Mouse (Mus musculus): ENCODE data around the gene 1700069L16Rik. TPM values are rescaled to one million over a fixed set of nuclear protein-coding genes. Genes with fewer than 3 reads are reported as not detected.

The 1700069L16Rik gene
- total and polyA plus RNA-seq, 3 experiments = not detected

- no peak overlapping the region for H3K9ac ChIP-seq (ENCODE audit: low read depth, low read length)
- intact Hi-C loops (cut with DNase I) = no loop called here
- no peaks in the 10 kb centered on the region for H3K36me3 ChIP-seq (ENCODE audit: control insufficient read depth, insufficient read depth, low read length)
- no peak overlapping the region for H3K27ac ChIP-seq
- H3K27me3 ChIP-seq (ENCODE audit: control insufficient read depth, insufficient read depth, low read length) = no peaks in the 10 kb centered on the region
- no peak for DNase-seq
- WGBS = 89% methylated on average over 8 of the region's 8 CpGs
- peaks cover 17% of the 10 kb centered on the region for H3K79me2 ChIP-seq (replicated peaks; ENCODE audit: control insufficient read depth, insufficient read depth, low read length)
- H3K4me3 ChIP-seq = no peak overlapping the region
- H3K4me1 ChIP-seq (ENCODE audit: control insufficient read depth, insufficient read depth, low read length) = no peaks in the 10 kb centered on the region
- TF ChIP-seq POLR2A (IDR thresholded peaks at IDR 0.05; ENCODE audit: insufficient read depth, low read depth, low read length) = no peak
- no peak for TF ChIP-seq CTCF (IDR thresholded peaks at IDR 0.05)
- TF ChIP-seq EP300 (IDR thresholded peaks at IDR 0.05; ENCODE audit: insufficient read depth, low read depth, low read length) = no peak
Measured at GRCm38 (mm10) chr5:113768806-113769205, 44.2 kb upstream of the 1700069L16Rik start.

- no peaks in the 10 kb centered on the region for H3K36me3 ChIP-seq (ENCODE audit: control insufficient read depth, insufficient read depth, low read length)
- TF ChIP-seq CTCF (IDR thresholded peaks at IDR 0.05) (no peak), EP300 (IDR thresholded peaks at IDR 0.05; ENCODE audit: insufficient read depth, low read depth, low read length) (no peak), POLR2A (IDR thresholded peaks at IDR 0.05; ENCODE audit: insufficient read depth, low read depth, low read length) (no peak)
- no peak for DNase-seq
- H3K9ac ChIP-seq (ENCODE audit: low read depth, low read length) = no peak overlapping the region
- H3K27me3 ChIP-seq (ENCODE audit: control insufficient read depth, insufficient read depth, low read length) = no peaks in the 10 kb centered on the region
- H3K4me3 ChIP-seq = no peak overlapping the region
- 65% methylated on average over 13 of the region's 13 CpGs for WGBS
- intact Hi-C loops (cut with DNase I) = no loop called here
- H3K27ac ChIP-seq = no peak overlapping the region
- H3K4me1 ChIP-seq (ENCODE audit: control insufficient read depth, insufficient read depth, low read length) = no peaks in the 10 kb centered on the region
- H3K79me2 ChIP-seq (replicated peaks; ENCODE audit: control insufficient read depth, insufficient read depth, low read length) = peaks cover 13% of the 10 kb centered on the region
Measured at GRCm38 (mm10) chr5:113765641-113766526, 41.3 kb upstream of the 1700069L16Rik start.

DNA sequence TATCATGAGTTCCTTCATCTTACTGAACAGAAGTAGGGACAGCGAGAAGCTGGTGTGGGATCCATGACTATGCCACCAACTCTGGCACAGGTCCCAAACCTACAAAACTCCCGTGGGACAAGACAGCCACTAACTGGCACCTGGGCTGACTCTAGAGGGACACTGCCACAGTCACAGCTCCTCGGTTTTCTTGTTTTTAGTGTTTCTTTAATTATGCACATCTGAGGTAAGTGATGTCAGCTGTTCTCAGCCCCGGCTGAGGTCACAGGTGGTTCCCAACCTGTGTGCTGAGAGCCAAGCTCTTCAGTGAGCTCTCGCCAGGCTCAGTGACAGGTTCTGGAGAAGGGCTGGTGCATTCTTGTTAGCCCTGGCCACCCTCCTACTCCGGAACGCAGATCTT lies 39.9 kb upstream of the 1700069L16Rik start:
- intact Hi-C loops (cut with DNase I) = no loop called here

GRCm38 (mm10) chr5:113761585-113761984 lies 37.0 kb upstream of the 1700069L16Rik start:
- TF ChIP-seq EP300 (IDR thresholded peaks at IDR 0.05; ENCODE audit: insufficient read depth, low read depth, low read length) (no peak), POLR2A (IDR thresholded peaks at IDR 0.05; ENCODE audit: insufficient read depth, low read depth, low read length) (no peak), CTCF (IDR thresholded peaks at IDR 0.05) (no peak)
- Histone ChIP-seq H3K9ac (ENCODE audit: low read depth, low read length) (no peak overlapping the region), H3K4me3 (no peak overlapping the region), H3K36me3 (ENCODE audit: control insufficient read depth, insufficient read depth, low read length) (no peaks in the 10 kb centered on the region), H3K27me3 (ENCODE audit: control insufficient read depth, insufficient read depth, low read length) (no peaks in the 10 kb centered on the region), H3K4me1 (ENCODE audit: control insufficient read depth, insufficient read depth, low read length) (no peaks in the 10 kb centered on the region), H3K27ac (no peak overlapping the region), H3K79me2 (replicated peaks; ENCODE audit: control insufficient read depth, insufficient read depth, low read length) (peaks cover 5% of the 10 kb centered on the region)
- DNase-seq = no peak
- 90% methylated on average over 2 of the region's 2 CpGs for WGBS
- intact Hi-C loops (cut with DNase I) = no loop called here

More for the DNA sequence above, 39.9 kb upstream of the 1700069L16Rik start:
- Histone ChIP-seq H3K9ac (ENCODE audit: low read depth, low read length) (no peak overlapping the region), H3K4me1 (ENCODE audit: control insufficient read depth, insufficient read depth, low read length) (no peaks in the 10 kb centered on the region), H3K79me2 (replicated peaks; ENCODE audit: control insufficient read depth, insufficient read depth, low read length) (peaks cover 13% of the 10 kb centered on the region), H3K4me3 (no peak overlapping the region), H3K36me3 (ENCODE audit: control insufficient read depth, insufficient read depth, low read length) (no peaks in the 10 kb centered on the region), H3K27me3 (ENCODE audit: control insufficient read depth, insufficient read depth, low read length) (no peaks in the 10 kb centered on the region), H3K27ac (no peak overlapping the region)
- 82% methylated on average over 7 of the region's 7 CpGs for WGBS
- DNase-seq = no peak
- TF ChIP-seq POLR2A (IDR thresholded peaks at IDR 0.05; ENCODE audit: insufficient read depth, low read depth, low read length) (no peak), EP300 (IDR thresholded peaks at IDR 0.05; ENCODE audit: insufficient read depth, low read depth, low read length) (no peak), CTCF (IDR thresholded peaks at IDR 0.05) (no peak)

GRCm38 (mm10) chr5:113755347-113756030 lies 30.9 kb upstream of the 1700069L16Rik start:
- Histone ChIP-seq H3K4me3 (no peak overlapping the region), H3K27me3 (ENCODE audit: control insufficient read depth, insufficient read depth, low read length) (no peaks in the 10 kb centered on the region), H3K9ac (ENCODE audit: low read depth, low read length) (no peak overlapping the region), H3K79me2 (replicated peaks; ENCODE audit: control insufficient read depth, insufficient read depth, low read length) (no peaks in the 10 kb centered on the region), H3K27ac (no peak overlapping the region), H3K36me3 (ENCODE audit: control insufficient read depth, insufficient read depth, low read length) (no peaks in the 10 kb centered on the region), H3K4me1 (ENCODE audit: control insufficient read depth, insufficient read depth, low read length) (0 out of 2 replicates have a peak, but pooled peaks cover 1% of the 10 kb centered on the region)
- 88% methylated on average over 15 of the region's 15 CpGs for WGBS
- DNase-seq = no peak
- TF ChIP-seq CTCF (IDR thresholded peaks at IDR 0.05) (no peak), EP300 (IDR thresholded peaks at IDR 0.05; ENCODE audit: insufficient read depth, low read depth, low read length) (no peak), POLR2A (IDR thresholded peaks at IDR 0.05; ENCODE audit: insufficient read depth, low read depth, low read length) (no peak)
- intact Hi-C loops (cut with DNase I) = no loop called here
